Mouse (Mus musculus) cerebellum, adult 8-10 months (tissue): Measurements from ENCODE around the gene Rffl.
"Not testable (repeated sequence)": the region's sequence is repeated elsewhere in the genome, so short reads cannot be mapped to it uniquely, and the experiment has no call there.

Experiments
- DNase-seq: peaks from one replicate; pipeline ENCODE4 v3.0.0; 2022

Rffl gene

DNA sequence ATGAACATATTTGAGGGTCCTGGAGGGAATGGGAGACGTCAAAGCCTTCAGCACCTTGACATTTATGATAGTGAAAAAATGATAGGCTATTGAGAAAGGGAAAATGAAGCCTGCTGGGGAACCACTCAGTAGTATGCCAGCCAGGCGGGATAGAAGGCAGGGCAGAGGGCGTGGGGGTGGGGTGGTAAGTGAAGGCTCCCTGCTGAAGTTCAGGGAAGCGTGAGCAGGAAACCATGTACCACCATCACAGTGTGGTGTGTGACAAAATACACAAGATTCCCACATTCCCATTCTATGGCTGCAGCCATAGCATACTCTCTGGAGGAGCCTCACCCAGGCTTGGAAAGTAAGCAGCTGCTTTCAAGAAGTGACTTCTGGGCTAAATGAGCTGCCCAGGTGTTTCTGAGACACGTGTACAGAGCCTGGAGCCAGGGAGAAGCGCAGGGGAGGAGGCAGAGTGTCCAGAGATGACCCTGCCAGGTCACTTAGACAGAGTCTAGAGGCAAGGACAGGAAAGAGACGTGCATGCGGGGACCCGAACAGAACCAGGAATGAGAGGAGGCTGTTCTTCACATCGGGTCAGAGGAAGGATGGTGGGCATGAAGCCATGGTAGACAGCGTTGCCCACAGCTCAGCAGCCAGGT lies 26.1 kb downstream of the Rffl start:
- no peak for DNase-seq

DNA sequence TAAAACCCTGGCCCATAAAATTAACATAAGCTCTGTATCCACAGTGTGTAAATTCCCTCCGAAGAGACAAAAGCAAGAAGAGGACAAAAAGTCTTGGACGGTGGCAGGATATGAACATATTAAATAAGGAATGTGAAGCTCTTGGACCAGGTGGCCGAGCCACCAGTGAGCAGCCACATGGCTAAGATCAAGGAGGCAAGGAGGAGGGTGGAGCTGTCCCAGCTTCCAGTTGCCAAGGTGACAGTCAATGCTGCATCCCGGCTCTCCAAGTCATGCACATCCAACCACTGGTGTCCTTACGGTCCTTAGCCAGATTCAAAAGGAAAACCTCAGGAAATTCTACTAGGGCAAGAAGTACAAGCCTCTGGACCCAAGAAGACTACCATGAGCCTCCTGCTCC lies 32.5 kb downstream of the Rffl start:
- DNase-seq, result no peak

DNA sequence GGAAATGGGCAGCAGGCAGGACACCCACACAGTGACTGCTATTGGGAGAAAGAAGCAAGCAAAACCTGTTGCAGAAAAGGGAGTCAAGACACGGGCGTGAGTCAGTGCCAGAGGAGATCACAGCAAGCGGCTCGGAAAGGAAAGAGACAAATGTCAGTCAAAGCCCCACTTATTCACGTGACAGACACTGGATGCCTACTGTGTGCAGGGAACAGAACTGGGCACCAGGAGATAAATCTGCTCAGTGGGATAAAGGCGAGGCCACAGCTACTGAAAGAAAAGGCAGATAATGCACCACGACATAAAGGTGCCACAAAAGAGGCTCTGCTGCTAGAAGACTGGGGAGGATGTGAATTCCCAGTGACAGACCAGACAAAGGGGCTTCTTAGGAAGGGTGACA lies 33.2 kb downstream of the Rffl start:
- DNase-seq, result no peak

DNA sequence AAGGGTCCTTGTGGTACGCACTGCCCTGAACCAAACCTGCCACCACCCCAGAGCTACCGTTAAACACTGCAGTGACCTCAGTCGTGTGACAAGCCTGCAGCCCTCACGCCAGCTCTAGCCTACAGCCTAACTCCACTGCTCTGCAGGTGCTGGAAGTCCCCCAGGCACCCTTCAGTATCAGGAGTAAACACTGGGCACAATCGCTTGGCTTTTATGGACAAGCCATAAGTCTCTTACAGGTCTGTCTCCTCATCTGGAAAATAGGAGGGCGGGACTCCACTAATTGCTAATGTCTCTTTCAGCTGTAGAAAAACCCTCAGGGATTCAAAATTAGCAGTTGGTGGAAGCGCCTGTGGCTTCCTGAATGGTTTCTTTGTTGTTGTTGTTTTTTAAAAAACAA lies 33.8 kb downstream of the Rffl start:
- DNase-seq, result no peak

DNA sequence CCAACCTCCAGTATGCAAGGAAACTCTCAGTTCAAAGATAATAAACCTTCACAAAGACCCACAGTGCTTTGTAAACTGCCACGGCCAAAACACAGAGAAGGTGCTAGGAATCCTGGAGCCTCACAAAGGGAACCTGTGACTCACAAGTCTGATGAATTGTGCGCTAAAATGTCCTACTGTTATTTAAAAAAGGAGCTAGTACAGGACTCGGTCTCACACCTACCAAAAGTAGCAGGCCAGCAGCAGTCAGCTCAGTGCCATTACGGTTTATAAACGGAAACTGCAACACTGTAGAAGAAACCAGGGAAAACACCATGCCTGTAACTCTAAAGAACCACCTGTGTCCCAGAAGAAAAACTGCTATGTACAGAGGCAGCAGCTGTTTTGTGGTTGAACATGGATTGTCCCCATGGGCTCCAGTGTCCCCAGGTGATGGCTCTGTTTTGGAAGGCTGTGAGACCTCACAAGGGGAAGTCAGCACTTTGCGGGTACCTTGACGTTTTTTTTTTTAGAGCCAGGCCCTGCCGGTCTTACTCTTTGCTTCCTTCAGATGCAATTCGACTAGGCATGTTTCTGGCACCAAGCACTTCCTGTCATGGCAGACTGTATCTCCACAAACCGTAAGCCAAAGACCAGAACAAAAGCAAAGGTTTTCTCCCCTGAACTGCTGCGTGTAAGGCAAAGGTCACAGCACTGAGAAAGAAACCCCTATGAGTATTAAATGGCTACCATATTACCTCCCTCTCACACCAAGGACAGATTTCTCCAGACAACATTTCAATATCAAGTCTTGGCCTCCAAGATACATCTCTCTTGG lies 35.2 kb downstream of the Rffl start:
- DNase-seq, result no peak

DNA sequence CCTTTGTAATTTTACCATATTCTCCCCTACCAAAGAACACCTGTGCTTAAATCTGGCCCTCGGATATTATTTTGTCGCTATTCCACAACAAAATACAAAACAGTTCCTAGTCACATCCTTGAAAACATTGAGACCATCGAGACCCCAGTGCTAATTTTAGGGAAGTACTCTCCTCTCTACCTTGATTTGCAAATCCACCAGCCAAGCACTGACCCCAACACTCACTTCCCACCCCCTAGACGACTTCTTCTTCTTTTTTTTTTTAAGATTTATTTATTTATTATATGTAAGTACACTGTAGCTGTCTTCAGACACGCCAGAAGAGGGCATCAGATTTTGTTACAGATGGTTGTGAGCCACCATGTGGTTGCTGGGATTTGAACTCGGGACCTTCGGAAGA lies 36.7 kb downstream of the Rffl start:
- DNase-seq, result not testable (repeated sequence)

DNA sequence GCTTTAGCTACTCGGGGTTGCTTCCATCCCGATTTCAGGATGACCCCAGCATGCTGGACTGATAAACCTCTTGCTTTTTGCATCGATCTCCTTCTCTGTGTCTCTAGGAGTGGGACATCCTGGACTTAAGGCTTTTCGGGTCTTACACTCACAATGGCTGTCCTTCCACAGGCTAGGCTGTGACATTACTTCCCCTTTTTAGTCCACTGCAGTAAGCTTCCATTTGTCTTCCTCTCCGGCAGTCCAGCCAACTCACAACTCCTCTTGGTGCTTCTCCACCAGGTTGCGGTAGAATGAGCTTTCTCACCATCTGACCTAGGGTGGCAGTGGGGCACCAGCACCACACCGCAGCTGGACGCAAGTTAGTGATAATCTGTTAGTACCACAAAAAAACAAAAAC lies 37.1 kb downstream of the Rffl start:
- DNase-seq, result no peak

DNA sequence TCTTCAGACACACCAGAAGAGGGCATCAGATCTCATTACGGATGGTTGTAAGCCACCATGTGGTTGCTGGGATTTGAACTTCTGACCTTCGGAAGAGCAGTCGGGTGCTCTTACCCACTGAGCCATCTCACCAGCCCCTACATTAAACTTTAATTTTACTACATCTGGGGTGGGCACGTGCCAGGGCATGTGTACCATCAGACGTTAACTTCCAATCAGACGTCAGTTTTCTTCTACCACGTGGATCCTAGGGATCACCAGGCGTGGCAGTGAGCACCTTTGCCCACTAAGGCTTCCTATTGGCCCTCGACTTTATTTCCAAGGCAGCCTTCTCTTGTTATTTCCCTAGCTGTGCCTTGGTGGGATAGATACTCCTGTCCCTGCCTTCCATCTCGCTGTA lies 38.6 kb downstream of the Rffl start:
- DNase-seq, result not testable (repeated sequence)

DNA sequence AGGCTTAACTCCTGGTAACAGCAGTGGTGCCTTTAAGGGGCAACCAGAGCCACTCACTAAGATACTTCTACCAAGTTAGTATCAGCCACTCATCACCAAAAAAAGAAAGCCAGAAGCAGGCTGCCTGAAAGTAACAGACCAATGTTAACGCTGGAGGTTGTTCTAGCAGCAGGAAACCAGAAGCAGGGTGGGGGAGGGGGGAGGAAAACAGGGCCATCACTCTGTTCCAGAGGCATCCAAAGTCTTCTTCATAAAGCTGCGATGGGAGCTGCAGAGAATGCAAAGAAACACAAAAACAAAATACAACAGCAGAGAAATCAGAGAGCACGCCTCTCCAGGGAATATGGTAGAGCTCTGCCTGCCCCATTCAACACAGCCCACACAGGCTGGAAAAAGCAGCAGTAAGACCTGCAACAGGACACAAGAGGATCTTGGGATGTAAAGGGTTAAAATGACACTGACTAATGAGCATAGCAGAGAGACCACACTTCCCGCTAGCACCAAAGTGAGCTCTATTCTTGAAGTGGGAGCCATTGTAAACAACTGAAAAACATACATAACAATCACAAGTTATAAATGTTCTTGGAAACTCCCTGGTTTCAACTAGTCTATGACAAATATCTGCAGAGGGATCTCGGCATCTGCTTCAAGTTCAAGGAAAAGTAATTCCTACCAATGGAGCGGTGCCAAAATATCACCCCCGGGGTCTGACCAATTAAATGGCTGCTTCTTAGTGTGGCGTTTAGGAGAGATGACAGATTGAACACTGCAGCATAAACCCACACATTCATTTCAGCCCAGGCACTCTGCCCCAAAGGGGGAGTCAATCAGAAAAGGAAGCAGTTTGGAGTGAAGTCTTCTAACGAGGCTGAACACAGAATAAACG lies 39.8 kb downstream of the Rffl start:
- DNase-seq, result no peak

DNA sequence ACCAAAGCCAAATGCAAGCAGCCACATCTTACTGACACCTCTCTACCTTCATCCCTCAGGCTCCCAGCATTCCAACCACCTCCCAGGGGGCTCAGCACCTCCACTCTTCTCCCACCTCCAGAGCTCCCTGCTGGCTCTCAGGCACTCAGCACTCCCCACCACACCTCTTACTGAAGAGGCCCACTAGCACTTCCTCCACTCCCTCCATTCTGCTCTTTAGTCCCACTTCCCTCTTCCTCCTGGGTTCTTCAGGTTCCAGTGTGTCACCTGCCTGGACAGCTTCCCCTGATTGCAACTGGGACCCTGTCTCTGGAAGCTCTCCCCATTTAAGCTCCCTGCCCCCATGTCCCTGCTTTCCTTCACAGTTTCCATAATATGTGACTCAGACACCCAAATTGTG lies 44.2 kb downstream of the Rffl start:
- no peak for DNase-seq

DNA sequence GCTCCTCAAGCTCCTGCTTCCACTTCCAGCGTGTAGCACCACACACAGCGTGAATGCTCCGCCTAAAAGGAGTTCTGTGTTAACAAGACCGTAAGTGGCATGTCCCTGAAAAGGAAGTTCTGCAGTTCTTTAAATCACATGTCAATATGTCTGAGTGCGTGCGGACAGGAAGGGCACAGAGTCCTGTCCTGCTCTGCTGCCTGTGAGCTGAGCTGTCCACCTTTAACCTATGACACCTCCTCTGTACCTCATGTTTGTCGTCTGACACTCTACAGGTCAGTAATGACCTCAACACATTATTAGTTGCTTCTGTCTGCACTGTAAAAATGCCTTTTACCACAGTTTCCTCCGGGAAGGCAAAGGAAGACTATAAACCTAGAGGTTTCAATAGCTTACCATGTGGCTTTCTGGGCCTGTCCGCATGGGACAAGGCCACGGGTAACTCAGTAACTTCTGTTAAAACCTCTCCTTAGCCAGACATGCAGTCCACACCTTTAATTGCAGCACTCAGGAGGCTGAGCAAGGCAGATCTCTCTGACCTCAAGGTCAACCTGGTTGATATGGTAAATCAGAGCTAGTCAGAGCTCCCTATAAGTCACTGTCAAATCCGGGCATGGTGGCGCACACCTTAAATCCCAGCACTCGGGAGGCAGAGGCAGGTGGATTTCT lies 50.1 kb downstream of the Rffl start:
- DNase-seq, result no peak

DNA sequence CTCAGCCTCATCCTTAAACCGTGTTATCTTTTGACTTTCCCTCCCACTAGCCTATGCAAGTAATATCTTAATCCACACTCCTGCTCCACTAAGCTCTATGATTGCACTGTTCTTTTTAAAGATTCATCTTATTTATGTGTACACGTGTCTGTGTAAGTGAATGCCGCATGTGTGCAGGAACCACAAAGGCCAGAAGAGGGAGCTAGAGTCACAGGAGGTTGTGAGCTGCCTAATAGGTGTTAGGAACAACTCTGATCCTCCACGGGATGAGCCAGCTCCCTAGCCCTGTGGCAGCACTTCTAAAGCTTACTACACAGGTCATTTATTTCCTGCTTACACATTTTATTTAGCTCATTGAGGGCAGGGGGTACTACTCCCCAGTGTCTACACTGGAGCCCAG lies 51.7 kb downstream of the Rffl start:
- no peak for DNase-seq

DNA sequence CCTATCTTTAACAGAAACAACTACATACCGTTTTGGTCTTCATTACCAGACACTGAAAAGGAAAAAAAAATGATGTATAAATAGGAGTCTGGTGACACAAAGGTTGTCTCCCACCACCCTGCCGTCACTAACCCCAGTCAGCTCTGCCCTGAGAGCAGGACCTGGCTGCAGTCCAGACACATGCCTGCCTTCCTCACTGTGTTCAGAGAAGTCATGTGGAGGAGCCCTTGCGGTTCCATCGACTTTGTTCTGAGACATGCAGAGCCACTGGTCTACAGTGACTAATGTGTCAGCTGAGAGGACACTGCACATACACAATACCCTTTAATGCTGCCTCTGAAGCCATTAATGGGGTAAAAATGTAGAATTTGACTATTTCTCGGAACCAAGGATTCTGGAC lies 62.5 kb downstream of the Rffl start:
- no peak for DNase-seq

DNA sequence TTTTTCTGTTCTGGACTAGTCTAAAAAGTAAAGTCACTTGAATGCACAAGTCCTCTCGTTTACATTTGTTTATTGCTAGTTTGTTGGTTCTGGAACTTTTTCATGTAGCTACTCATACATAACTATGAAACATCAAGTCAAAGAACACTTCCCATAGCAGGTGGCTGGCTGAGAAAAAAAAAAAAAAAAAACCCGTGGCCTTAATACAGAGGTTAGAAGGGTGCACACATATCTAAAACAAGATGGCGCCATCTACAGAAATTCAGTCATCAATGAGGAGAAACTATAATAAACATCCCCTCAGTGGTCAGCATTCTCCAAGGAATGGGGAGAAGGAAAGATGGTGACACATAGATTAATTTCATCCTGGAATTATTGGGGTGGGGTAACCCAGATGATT lies 63.6 kb downstream of the Rffl start:
- no peak for DNase-seq

DNA sequence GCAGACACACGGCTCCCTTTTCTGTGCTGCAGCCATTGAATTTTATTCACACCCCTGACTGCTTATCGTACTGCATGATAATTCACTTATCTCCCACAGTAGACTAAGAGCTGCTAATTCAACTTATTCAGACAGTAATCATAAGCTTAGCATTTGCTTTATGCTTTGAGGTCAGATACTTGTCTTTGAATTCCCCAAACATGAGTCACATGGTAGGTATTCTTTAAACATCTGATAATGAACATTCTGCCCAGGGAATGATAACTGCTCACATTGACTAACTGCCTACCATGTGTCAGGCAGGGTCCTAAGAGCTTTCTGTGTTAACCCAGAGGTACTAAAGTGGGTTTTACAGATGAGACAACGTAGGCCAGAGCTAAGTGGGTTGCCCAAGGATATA lies 64.4 kb downstream of the Rffl start:
- DNase-seq, result no peak

DNA sequence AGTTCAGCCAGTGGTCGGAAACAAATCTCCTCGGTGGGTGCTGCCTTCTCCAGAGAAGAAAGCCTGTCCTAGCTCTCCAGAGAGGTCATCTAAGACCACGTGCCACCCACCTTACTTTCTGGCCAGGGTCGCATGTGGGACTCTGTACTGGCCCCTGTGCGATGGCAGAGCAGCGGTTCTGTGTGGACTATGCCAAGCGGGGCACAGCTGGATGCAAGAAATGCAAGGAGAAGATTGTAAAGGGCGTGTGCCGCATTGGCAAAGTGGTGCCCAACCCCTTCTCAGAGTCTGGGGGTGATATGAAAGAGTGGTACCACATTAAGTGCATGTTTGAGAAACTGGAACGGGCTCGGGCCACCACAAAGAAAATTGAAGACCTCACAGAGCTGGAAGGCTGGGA lies 87.6 kb downstream of the Rffl start:
- no peak for DNase-seq

DNA sequence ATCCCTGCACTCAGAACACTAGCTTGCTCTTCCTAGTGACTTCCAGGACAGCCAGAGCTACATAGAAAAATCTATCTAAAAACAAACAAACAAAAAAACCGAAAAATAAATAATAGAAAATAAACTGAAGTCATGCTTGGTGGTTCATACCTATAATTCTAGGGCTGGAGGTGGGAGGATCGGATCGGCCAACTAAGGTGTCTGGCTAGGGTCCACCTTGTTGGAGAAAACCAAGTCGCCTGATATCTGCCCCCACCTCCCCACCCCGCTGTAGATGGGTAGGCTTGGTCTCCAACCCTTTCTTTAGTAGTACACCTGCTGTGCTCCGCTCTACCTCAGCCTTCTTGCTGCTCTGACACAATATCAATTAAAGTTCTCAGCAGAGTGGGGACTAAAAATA lies 88.8 kb downstream of the Rffl start:
- DNase-seq, result no peak

DNA sequence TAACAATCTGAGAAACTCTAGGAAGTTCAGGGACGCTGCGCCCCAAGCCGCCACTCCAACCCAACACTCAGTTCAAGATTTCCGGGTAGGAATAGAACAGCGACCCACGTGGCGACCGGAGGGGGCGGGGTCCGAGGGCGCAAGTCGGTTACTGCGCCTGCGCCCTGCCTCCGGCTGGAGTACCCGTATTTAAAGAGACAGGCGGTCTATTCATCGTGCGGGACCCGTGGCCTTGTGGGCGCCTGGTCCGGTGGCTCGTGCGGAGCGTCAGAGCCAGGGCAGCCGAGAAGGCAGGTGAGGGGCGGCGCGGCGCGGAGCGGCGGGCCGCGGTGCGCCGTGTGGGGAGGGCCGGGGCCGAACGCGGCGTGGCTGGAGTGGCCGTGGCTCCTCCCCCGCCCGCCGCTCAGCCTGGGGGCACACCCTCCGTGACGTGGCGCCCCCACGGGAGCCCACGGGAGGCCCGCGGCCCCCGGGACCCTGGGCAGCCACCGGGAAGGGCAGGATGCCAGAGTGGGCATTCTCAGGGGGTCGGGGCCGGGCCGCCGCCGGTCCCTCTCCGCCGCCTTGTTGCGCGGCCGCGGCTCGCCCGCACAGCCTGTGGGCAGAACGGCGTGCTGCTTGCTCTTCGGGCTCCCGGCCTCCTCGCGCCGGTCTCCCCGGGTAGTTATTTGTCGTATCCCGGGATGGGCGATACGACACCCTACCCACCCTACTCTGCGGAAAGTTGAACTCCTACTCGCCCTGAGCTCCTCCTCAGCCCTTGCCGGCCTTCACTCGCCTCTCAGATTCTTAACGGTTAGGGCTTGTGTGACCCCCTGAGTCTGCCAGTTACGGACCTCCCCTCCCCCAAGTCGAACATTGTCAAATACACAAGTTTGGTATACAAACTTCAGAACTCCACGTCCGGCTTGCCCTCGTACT lies 89.8 kb downstream of the Rffl start, which contains the start of gene Lig3:
Gene Lig3, plus strand, starts transcription at position 126 of the 921 bp plus-strand sequence.
- peak; percentile 92 for DNase-seq

DNA sequence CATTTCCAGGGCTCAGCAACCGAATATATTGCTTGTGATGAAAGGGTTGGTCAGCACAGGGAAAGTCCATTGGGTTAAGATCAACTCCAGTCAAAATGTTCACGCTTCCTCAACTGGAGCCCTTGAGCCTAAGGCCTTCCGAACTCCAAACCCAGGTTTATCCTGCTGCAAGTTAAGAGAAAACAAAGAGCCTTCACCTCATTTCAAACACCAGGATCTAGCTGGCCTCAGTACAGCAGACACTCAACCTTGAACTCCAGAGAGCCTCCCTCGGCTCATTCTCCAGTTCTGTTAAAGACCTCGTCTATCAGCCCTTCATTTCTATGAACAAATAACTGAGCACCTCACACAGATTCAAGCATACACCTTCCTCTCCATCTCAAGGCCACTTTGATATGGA lies 90.9 kb downstream of the Rffl start:
- DNase-seq, result no peak

DNA sequence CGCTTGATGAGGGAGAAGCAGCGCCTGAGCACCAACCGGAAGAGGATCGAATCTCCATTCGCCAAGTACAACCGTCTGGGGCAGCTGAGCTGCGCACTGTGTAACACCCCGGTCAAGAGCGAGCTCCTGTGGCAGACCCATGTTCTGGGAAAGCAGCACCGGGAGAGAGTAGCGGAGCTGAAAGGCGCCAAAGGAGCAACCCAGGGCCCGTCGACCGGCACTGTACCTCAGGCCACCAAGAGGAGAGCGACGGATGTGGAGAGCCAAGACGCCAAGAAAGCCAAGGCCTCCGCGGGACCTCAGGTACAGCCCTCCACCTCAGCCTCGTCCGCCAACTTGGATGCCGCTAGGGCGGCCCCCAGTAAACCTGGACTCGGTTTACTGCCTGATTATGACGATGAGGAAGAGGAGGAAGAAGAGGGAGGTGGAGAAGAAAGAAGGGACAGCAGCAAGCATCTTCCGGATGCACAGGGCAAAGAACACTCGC lies 106.5 kb downstream of the Rffl start:
- DNase-seq, result no peak

DNA sequence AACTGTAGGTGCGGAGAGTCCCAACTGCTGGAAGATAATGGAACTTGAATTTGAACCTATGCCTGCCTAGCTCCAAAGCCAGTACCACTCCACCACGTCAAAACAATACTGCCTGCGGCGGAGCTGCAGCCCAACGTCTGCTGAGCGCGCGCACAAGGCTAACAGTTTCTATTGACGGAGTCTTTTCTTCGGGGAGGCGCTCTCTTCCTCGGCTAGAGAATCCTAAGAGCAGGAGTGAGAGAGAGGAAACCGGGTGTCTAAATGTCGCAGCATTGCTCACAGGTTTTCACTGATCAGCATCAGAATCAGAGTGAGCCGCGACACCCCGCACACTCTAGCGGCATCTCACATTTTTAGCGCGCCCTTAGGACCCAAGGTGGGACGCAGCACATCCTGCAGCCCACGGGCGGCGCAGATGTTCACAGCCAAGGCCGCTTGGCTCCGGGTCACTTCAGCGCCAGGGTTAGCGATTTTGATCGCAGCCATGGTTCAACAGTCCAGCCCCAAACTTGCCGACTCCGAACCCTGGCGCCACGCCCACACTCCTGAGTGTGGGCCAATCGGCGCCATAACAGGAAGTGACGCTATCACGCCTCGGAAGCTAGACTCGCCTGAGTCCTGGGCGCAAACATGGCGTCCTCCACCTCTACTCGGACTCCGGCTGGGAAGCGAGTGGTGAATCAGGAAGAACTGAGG lies 107.1 kb downstream of the Rffl start, which contains the start of the genes Cct6b and Zfp830:
Gene Cct6b, minus strand, starts transcription at position 580 of the 696 bp plus-strand sequence.
Gene Zfp830, plus strand, starts transcription at position 604 of the 696 bp plus-strand sequence.
- peak; percentile 94 for DNase-seq
